Mouse (Mus musculus) layer of hippocampus, postnatal 14 days (tissue): Measurements from ENCODE around the gene Ctnna3. TPM values are rescaled to one million over a fixed set of nuclear protein-coding genes. Genes with fewer than 3 reads are reported as not detected.
"Not testable (repeated sequence)": the region's sequence is repeated elsewhere in the genome, so short reads cannot be mapped to it uniquely, and the experiment has no call there.

ENCODE experiments used
- DNase-seq, 2 experiments: peaks; one replicate each; pipeline ENCODE4 v3.0.0; 2021 to 2022; ENCODE audit warnings: low spot score in 2 of 2, mixed read lengths in 1 of 2
- total RNA-seq, 2 experiments: library from RNA; stranded (reverse); gene quantifications; 2 replicates each; pipeline ENCODE4 v1.2.3; 2021

The Ctnna3 gene
- total RNA-seq, 2 experiments from 2014 or later, result 1.1 to 1.4 TPM

DNA sequence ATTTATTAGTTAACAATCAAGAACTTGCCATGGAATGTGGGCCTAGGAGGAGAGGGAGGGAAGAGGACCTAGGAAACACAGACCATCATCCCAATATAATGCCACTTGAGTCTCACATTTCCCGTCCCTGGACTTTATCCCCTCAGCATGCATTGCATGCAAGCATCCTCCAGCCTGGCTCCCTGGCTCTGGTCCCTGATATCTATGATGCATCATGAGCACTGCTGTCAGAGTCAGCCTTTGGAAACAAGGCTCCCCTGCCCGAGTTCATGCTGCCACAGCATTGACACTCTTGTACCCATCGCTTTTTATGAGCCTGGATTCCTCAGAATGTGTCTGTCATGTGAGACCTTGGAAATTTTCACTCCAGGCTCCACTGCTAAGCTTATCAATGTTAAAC, 703.6 kb downstream of the Ctnna3 start:
- no peak for DNase-seq

DNA sequence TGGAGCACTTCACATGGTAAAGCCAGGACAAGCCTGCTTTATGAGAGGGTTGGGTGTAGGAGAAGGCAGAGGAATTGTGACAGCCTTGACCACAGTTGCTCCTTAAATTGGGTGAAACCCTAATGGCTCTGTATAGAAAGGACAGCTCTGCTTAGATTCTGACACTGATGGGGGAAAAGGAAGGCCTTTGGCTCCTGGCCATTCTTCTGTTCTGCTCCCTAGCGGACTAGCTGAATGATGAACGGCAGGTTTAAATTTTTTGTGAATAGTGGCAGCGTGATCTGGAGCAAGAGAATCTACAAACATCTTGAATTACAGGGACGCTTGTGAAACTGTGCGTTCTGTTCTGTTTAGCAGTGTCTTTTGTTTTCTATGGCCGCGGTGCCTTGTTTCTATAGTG, 705.6 kb downstream of the Ctnna3 start:
- DNase-seq, result no peak

DNA sequence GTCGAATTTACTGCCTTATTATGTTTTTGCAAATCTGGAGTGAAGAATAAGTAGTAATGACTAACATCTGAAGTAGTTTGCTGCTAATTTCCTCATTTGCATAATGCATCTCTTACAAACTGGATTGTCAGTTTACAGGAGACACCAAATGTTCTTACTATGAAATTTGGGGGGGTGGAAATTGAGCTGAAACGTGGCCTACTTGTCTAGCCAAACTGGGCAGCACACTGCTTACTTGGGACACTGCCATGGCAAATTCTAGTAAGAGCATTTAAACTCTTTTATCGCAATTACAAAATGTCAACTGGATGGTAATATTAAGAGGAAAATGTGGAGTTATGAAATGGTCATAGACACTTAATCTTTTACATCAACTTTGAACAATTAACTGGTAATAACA, 716.6 kb downstream of the Ctnna3 start:
- peak in 1 of 2 experiments; percentile 72 for DNase-seq

GRCm38 (mm10) chr10:64181696-64182095, 751.8 kb downstream of the Ctnna3 start:
- DNase-seq, result peak in 1 of 2 experiments; percentile 4

- DNase-seq, result peak; percentile 2 to 3
Observed at GRCm38 (mm10) chr10:64182731-64183130, 752.8 kb downstream of the Ctnna3 start.

- DNase-seq, result no peak
Observed at GRCm38 (mm10) chr10:64188046-64188445, 758.1 kb downstream of the Ctnna3 start.

DNA sequence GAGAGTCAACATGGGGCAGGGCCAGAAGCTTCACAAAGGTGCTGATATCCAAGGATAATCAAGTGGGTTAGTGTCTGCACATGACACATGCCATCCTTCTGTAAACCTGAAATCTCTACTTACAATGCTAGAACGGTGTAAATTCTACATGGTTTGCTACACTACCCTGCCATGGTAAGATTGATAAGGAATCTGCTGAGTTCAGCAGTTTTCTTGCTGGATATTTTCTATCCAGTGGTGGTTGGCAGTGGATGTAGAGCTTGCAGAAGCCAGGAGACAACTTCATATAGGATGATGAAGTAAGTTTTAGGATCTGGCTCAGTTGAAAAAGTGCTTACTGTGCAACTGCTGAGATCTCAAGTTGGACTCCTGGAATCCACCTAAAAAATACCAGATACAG, 767.7 kb downstream of the Ctnna3 start:
- no peak for DNase-seq

- peak in 1 of 2 experiments; percentile 21 for DNase-seq
Observed at GRCm38 (mm10) chr10:64215632-64216031, 785.7 kb downstream of the Ctnna3 start.

- DNase-seq, result no peak
Observed at GRCm38 (mm10) chr10:64223023-64223422, 793.1 kb downstream of the Ctnna3 start.

GRCm38 (mm10) chr10:64224007-64224406, 794.1 kb downstream of the Ctnna3 start:
- DNase-seq, result no peak

DNA sequence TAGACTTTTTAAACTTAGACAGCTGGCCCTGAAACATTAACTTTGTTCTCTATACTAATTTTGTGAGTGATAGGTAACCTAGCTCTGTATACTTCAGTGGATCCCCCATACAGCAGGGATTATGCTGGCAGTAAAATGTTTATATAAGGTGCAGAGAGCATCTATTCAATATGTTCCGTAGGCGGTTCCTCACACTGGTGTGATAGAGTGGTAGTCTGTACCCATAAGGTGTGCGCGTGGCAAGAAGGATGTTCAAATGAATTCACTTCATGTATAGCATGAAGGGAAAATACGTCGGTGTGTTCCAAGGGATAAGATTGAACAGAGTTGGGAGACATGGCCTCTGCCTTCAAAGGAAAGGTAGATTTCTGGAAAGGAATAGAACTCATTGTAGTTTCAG, 794.5 kb downstream of the Ctnna3 start:
- DNase-seq, result no peak

DNA sequence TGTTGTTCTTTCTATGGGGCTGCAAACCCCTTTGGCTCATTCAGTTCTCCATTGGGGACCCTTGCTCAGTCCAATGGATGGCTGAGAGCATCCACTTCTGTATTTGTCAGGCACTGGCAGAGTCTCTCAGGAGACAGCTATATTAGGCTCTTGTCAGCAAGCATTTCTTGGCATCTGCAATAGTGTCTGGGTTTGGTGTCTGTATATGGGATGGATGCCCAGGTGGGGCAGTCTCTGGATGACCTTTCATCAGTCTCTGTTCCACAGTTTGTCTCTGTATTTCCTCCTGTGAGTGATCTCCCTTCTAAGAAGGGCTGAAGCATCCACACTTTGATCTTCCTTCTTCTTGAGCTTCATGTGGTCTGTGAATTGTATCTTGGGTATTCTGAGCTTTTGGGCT, 795.9 kb downstream of the Ctnna3 start:
- DNase-seq, result not testable (repeated sequence)

DNA sequence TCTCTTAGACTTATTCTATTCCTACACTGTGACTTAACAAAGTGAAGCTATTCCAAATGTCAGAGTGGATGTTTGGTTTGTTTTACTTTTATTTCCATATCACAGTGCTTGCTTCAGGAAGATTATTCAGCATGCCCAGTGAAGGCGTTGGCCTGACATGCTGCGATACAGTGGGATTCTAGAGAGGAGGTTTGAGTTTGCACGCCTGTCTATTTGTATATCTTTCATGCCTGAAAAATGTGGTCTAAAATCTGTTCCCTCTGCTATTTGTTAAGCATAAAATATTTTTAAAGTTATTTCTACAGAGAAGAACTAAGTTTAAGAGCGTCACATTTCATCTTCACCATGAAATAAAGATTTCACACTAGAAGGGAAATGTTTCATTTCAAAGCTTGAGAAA, 813.5 kb downstream of the Ctnna3 start:
- no peak for DNase-seq

- DNase-seq, result peak; percentile 6 to 17
Observed at GRCm38 (mm10) chr10:64268156-64268555, 838.3 kb downstream of the Ctnna3 start.

DNA sequence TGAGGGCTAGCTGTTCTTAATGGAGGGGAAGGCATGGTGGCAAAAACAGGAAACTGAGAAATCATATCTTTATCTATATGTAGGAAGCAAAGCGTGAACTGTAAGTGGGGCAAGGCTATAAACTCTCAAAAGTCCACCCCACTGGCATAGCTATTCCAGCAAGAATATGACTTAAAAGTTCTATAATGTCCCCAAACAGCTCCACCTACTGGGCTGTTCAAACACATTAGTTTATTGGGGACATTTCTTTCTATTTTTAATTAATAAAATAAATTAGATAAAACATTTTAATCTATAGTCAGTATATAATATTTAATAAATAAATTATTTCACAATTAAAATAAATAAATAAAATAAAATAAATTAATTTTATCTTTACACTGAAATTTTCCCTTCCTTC, 845.2 kb downstream of the Ctnna3 start:
- no peak for DNase-seq

- peak; percentile 24 to 68 for DNase-seq
Observed at GRCm38 (mm10) chr10:64278836-64279235, 848.9 kb downstream of the Ctnna3 start.

DNA sequence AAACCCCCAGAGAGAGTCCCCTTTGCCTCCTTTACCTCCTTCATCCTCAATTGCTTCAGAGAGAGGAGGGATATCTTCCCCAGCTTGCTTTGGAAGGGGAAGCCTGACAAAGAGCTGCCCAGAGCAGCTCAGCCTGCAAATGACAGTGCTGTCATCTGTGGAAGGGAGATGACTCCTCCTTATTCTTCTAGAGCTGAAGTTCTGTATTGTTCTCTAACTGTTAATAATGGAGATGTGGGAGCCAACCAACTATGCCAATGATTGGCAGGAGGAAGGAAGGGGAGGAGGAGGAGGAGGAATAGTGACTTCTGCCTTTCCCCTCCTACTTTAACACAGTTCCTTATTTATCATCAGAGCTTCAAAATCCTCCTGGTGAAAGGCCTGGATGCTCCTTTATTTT, 875.9 kb downstream of the Ctnna3 start:
- no peak for DNase-seq

DNA sequence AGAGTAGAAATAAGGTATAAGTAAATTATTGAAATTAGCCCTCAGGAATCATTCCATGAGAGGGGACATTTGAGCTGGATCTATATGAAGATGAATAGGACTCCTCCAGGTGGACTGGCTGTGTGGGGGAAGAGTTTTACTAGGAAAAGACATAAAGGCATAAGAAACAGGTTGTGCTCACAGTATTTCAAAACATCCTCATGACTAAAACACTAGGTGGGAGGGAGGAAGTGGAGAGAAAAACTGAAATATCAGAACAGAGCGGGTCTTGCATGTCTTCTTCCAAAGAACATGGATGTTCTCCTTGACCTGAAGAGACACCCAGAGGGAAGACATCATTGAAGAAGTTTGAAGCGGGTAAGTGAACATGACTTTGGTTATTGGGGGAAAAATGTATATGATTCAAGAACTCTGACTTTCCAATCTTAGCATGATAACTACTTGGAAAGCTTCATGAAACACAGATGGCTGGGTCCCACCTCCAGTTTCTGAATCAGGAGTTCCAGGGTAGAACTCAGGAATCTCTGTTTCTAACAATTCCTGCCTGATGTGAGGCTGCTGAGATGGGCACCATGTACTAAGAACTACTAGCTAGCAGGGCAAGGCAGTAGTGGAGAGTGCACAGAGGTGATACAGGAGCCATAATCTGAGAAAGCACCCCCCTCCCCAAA, 881.9 kb downstream of the Ctnna3 start:
- DNase-seq, result no peak

DNA sequence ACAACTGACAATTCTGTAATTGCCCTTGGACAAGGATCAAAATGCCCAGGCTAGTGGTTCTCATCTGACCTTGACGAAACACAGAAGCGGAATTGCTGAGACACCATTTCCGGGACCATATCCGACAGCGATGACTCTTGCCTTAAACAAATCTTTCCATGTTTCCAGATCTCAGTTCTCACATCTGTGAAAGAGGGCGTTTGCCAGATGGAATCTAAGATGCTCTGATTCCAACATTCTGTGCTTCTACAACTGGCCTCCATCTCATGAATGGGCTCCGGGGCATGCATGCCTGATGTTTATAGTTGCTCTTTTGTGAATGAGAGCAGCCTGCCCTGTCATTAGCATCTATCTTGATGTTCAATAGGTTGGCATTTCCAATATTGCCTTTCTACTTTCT, 890.4 kb downstream of the Ctnna3 start:
- DNase-seq, result peak; percentile 3 to 29

GRCm38 (mm10) chr10:64342702-64343379, 912.9 kb downstream of the Ctnna3 start:
- DNase-seq, result no peak

DNA sequence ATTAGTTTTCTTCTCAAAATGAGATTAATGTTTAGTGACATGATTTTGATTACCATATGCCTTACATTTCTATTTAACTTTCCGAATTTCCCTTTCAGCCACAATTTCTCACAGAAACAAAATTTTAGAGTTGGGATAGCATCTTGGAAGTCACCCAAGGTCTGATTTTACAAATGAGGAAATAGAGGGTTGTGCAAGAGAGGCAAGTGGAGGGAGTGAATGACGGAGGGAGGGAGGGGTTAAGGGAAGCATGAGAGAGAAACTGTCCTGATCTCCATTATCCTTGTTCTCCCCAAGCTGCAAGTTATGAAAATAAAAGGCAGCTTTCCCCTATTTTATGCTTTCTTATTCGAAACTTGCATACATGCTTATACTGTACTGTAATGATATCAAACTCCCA, 943.4 kb downstream of the Ctnna3 start:
- no peak for DNase-seq

DNA sequence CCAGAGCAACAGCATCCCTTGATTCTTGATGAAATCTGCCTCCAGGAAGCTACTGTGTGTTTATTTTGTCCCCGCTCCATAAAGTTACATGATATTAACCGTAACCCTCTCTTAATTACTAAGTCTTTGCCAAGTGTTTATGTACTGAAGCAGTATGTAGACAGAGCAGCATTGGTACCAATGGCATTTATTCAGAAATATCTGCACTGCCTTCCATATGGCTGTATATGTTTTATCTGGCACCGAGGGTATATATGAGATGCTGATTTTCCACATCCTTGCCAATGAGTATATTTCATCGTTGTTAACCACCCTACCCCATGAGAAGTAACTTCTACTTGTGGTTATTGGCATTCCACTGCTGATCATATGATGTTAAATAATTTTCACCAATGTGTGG, 947.9 kb downstream of the Ctnna3 start:
- DNase-seq, result no peak

GRCm38 (mm10) chr10:64396579-64396978, 966.7 kb downstream of the Ctnna3 start:
- DNase-seq, result no peak
